Mouse (Mus musculus): ENCODE measurements around the gene Rps16.
"Not testable (repeated sequence)": the region's sequence is repeated elsewhere in the genome, so short reads cannot be mapped to it uniquely, and the experiment has no call there.

DNA sequence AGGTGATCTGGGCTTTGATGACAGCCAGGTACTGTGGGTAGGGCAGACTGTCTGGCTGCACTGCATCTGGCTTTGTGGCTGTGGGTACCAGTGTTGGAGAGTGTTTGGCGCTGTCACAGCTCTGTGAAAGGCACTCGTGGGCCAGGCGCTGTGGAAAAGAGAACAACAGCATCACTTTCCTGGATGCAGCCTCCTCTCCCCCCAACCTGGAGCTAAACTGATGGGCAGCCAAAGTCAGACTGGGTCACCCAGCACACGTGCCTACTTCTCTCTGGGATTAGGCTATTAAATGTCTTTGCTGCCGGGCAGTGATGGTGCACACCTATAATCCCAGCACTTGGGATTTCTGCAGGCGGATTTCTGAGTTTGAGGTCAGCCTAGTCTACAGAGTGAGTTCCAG, 36.4 kb downstream of the Rps16 start:
- not testable (repeated sequence) for TF ChIP-seq CTCF (IDR thresholded peaks at IDR 0.05; ENCODE audit: control insufficient read depth, insufficient read depth, insufficient read length); USF1 (IDR thresholded peaks at IDR 0.05; ENCODE audit: low read depth); MYOD1 (IDR thresholded peaks at IDR 0.05; ENCODE audit: control insufficient read depth, insufficient read length, low read depth); MYOG (IDR thresholded peaks at IDR 0.05; ENCODE audit: control insufficient read depth, extremely low read depth, insufficient read length); MAX (IDR thresholded peaks at IDR 0.05); CEBPB (IDR thresholded peaks at IDR 0.05; ENCODE audit: low read depth)
